Mouse (Mus musculus): ENCODE measurements around the gene Scyl1. TPM values are rescaled to one million over a fixed set of nuclear protein-coding genes. Genes with fewer than 3 reads are reported as not detected.
A peak's percentile ranks its signal among the peaks of the same experiment; 100 is the strongest.
"Not testable (repeated sequence)": the region's sequence is repeated elsewhere in the genome, so short reads cannot be mapped to it uniquely, and the experiment has no call there.

The Scyl1 gene
- total RNA-seq (2021), result 104 and 120 TPM in 2 replicates
- long read RNA-seq, transcript Scyl1-201 (17 exons, 2,586 nt), result minor isoform, 6 of 145 reads
- long read RNA-seq, transcript Scyl1-210 (17 exons, 2,731 nt), result major isoform, 81 of 145 reads
- long read RNA-seq, transcript Scyl1-209 (17 exons, 2,395 nt), result minor isoform, 9 of 145 reads
- long read RNA-seq, partial matches to known transcripts, result 26 of 145 reads
- long read RNA-seq, other reads (novel, unspliced or antisense), result 22 of 145 reads

- peak; percentile 97 for DNase-seq
These were observed at the start of gene Scyl1 for GRCm38 (mm10) chr19:5770925-5771860. Gene Scyl1, minus strand, starts transcription at chr19:5771419.

GRCm38 (mm10) chr19:5819549-5819948 lies 48.3 kb upstream of the Scyl1 start:
- DNase-seq, result no peak

- DNase-seq, result no peak
These were observed 47.4 kb upstream of the Scyl1 start for GRCm38 (mm10) chr19:5818590-5818977.

GRCm38 (mm10) chr19:5817703-5818589 lies 46.7 kb upstream of the Scyl1 start:
- peak; percentile 88 for DNase-seq

GRCm38 (mm10) chr19:5815928-5816327 lies 44.7 kb upstream of the Scyl1 start:
- DNase-seq, result no peak

GRCm38 (mm10) chr19:5815010-5815409 lies 43.8 kb upstream of the Scyl1 start:
- DNase-seq, result no peak

GRCm38 (mm10) chr19:5814048-5814447 lies 42.8 kb upstream of the Scyl1 start:
- DNase-seq, result not testable (repeated sequence)

GRCm38 (mm10) chr19:5813567-5813966 lies 42.3 kb upstream of the Scyl1 start:
- DNase-seq, result no peak

- peak; percentile 77 for DNase-seq
These were observed 40.7 kb upstream of the Scyl1 start for GRCm38 (mm10) chr19:5811771-5812504.

- peak; percentile 66 for DNase-seq
These were observed 39.8 kb upstream of the Scyl1 start for GRCm38 (mm10) chr19:5810840-5811563.

- DNase-seq, result peak; percentile 51
These were observed 39.1 kb upstream of the Scyl1 start for GRCm38 (mm10) chr19:5810103-5810839.

- no peak for DNase-seq
These were observed 38.5 kb upstream of the Scyl1 start for GRCm38 (mm10) chr19:5809712-5810089.

GRCm38 (mm10) chr19:5808955-5809711 lies 37.9 kb upstream of the Scyl1 start:
- DNase-seq, result no peak

GRCm38 (mm10) chr19:5807740-5808139 lies 36.5 kb upstream of the Scyl1 start:
- no peak for DNase-seq

GRCm38 (mm10) chr19:5806809-5807205 lies 35.6 kb upstream of the Scyl1 start:
- no peak for DNase-seq

- no peak for DNase-seq
These were observed 35.0 kb upstream of the Scyl1 start for GRCm38 (mm10) chr19:5806051-5806808.

- DNase-seq, result no peak
These were observed 33.2 kb upstream of the Scyl1 start for GRCm38 (mm10) chr19:5804371-5804899.

- no peak for DNase-seq
These were observed 32.7 kb upstream of the Scyl1 start for GRCm38 (mm10) chr19:5803881-5804279.
